Mouse (Mus musculus): ENCODE data around the gene Slc35a3. TPM values are rescaled to one million over a fixed set of nuclear protein-coding genes. Genes with fewer than 3 reads are reported as not detected.

Gene Slc35a3
- polyA plus RNA-seq, 1 experiment from 2014 or later = 8.8 TPM

DNA sequence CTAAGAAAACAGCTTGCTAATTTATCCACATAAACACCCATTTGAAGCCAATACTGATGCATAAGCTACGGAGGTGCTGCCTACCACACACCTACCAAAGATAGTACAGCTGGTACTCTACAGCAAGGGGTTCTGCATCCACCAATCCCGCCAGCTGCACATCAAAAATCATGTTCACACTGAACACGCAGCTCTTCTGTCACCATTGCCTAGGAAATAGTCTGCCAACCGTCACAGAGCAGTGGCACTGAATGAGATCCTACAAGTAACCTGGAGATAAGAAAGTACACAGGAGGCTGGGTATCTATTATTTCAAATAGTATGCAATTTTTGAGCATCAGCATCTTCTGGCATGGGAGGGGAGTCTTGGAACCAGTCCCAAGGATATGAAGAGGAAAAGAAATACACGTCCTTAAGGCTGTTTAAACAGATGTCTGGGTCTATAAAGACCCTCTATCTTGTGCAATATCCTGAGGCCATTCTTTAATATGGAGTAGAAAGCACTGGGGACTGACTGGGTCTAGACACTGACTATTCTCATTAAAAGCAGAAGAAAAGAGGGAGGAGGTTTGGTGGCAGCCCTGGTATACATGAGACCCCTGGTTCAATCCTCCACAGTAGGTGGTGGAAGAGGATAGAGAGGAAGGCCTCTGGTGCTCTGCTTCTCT is 59.2 kb downstream of the Slc35a3 start:
- WGBS = 68% methylated on average over 5 of the region's 5 CpGs
- Histone ChIP-seq H3K9ac (ENCODE audit: low read depth, low read length) (no peak overlapping the region), H3K27me3 (ENCODE audit: control insufficient read depth, insufficient read depth, low read depth, low read length) (no peaks in the 10 kb centered on the region), H3K27ac (ENCODE audit: low read length) (no peak overlapping the region), H3K4me1 (ENCODE audit: control insufficient read depth, insufficient read depth, low read length) (peaks cover 15% of the 10 kb centered on the region), H3K9me3 (replicated peaks; ENCODE audit: control insufficient read depth, low read length, poor library complexity, severe bottlenecking) (no peaks in the 10 kb centered on the region), H3K36me3 (ENCODE audit: control insufficient read depth, insufficient read depth, low read length) (no peaks in the 10 kb centered on the region), H3K4me2 (ENCODE audit: low read length) (no peak overlapping the region), H3K4me3 (ENCODE audit: low read depth, low read length) (no peak overlapping the region)
- ATAC-seq = no peak; the same call in 1 of the 2 replicates

DNA sequence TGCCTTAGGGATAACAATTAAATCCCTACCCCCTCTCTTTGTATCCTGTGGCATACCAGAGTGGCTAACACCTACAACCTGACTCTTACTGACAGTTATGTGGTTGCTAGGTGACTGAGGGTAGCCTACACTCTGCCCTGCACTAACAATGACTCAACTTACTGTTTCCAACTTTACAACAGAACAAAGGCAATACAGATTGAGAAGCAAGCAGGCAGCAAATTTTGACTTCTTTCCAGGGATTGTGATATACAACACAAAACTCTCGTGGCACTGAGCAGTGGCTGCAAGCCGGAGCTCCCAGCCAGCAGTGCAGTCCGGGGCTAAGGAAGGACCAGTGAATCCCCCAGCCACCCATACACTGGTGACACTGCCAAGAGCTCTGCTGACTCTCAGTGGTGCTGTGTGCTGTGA is 60.6 kb downstream of the Slc35a3 start:
- Histone ChIP-seq H3K4me2 (ENCODE audit: low read length) (no peak overlapping the region), H3K9me3 (replicated peaks; ENCODE audit: control insufficient read depth, low read length, poor library complexity, severe bottlenecking) (no peaks in the 10 kb centered on the region), H3K27ac (ENCODE audit: low read length) (no peak overlapping the region), H3K9ac (ENCODE audit: low read depth, low read length) (no peak overlapping the region), H3K36me3 (ENCODE audit: control insufficient read depth, insufficient read depth, low read length) (0 out of 2 replicates have a peak, but pooled peaks cover 3% of the 10 kb centered on the region), H3K4me3 (ENCODE audit: low read depth, low read length) (no peak overlapping the region), H3K4me1 (ENCODE audit: control insufficient read depth, insufficient read depth, low read length) (peaks cover 11% of the 10 kb centered on the region), H3K27me3 (ENCODE audit: control insufficient read depth, insufficient read depth, low read depth, low read length) (no peaks in the 10 kb centered on the region)
- 56% methylated on average over 3 of the region's 3 CpGs for WGBS
- 0 out of 2 replicates have a peak, but pooled peaks have one; percentile 56 for ATAC-seq

GRCm38 (mm10) chr3:116650698-116651097 is 61.9 kb downstream of the Slc35a3 start:
- Histone ChIP-seq H3K27me3 (ENCODE audit: control insufficient read depth, insufficient read depth, low read depth, low read length) (no peaks in the 10 kb centered on the region), H3K4me1 (ENCODE audit: control insufficient read depth, insufficient read depth, low read length) (peaks cover 9% of the 10 kb centered on the region), H3K9me3 (replicated peaks; ENCODE audit: control insufficient read depth, low read length, poor library complexity, severe bottlenecking) (no peaks in the 10 kb centered on the region), H3K4me2 (ENCODE audit: low read length) (no peak overlapping the region), H3K9ac (ENCODE audit: low read depth, low read length) (no peak overlapping the region), H3K27ac (ENCODE audit: low read length) (no peak overlapping the region), H3K36me3 (ENCODE audit: control insufficient read depth, insufficient read depth, low read length) (peaks cover 6% of the 10 kb centered on the region), H3K4me3 (ENCODE audit: low read depth, low read length) (no peak overlapping the region)
- no peak for ATAC-seq
- WGBS = 98% methylated on average over 9 of the region's 9 CpGs

DNA sequence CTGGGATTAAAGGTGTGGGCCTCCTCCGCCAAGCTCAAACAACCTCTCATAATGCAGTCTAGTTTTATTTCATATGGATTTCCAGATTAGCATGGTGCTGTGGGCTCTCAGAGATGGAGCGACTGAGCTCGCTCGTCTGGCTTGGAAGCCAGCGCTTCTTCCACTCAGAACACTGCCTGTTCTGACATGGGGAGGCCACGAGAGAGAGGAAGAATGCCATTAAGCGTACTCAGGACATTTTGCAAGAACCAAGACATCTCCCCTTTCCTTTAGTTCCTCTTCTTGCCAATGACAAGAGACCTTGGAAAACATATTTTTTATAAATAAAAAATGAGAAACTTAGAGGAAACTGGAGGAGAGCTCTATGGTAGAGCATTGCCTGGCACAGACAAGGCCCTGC is 63.8 kb downstream of the Slc35a3 start:
- no peak overlapping the region for H3K9ac ChIP-seq (ENCODE audit: low read depth, low read length)
- WGBS = 92% methylated on average over 7 of the region's 7 CpGs
- ATAC-seq = no peak
- peaks cover 10% of the 10 kb centered on the region for H3K36me3 ChIP-seq (ENCODE audit: control insufficient read depth, insufficient read depth, low read length)
- no peak overlapping the region for H3K4me2 ChIP-seq (ENCODE audit: low read length)
- H3K4me1 ChIP-seq (ENCODE audit: control insufficient read depth, insufficient read depth, low read length) = peaks cover 9% of the 10 kb centered on the region
- H3K9me3 ChIP-seq (replicated peaks; ENCODE audit: control insufficient read depth, low read length, poor library complexity, severe bottlenecking) = no peaks in the 10 kb centered on the region
- no peak overlapping the region for H3K4me3 ChIP-seq (ENCODE audit: low read depth, low read length)
- no peak overlapping the region for H3K27ac ChIP-seq (ENCODE audit: low read length)
- no peaks in the 10 kb centered on the region for H3K27me3 ChIP-seq (ENCODE audit: control insufficient read depth, insufficient read depth, low read depth, low read length)

- H3K27ac ChIP-seq (ENCODE audit: low read length) = no peak overlapping the region
- H3K4me2 ChIP-seq (ENCODE audit: low read length) = no peak overlapping the region
- H3K4me1 ChIP-seq (ENCODE audit: control insufficient read depth, insufficient read depth, low read length) = no peaks in the 10 kb centered on the region
- no peaks in the 10 kb centered on the region for H3K9me3 ChIP-seq (replicated peaks; ENCODE audit: control insufficient read depth, low read length, poor library complexity, severe bottlenecking)
- H3K27me3 ChIP-seq (ENCODE audit: control insufficient read depth, insufficient read depth, low read depth, low read length) = no peaks in the 10 kb centered on the region
- no peak for ATAC-seq
- H3K36me3 ChIP-seq (ENCODE audit: control insufficient read depth, insufficient read depth, low read length) = peaks cover 20% of the 10 kb centered on the region
- no peak overlapping the region for H3K4me3 ChIP-seq (ENCODE audit: low read depth, low read length)
- 87% methylated on average over 1 of the region's 1 CpGs for WGBS
- no peak overlapping the region for H3K9ac ChIP-seq (ENCODE audit: low read depth, low read length)
Measured at GRCm38 (mm10) chr3:116646387-116646786, 66.2 kb downstream of the Slc35a3 start.

- H3K27me3 ChIP-seq (ENCODE audit: control insufficient read depth, insufficient read depth, low read depth, low read length) = no peaks in the 10 kb centered on the region
- ATAC-seq = no peak
- H3K36me3 ChIP-seq (ENCODE audit: control insufficient read depth, insufficient read depth, low read length) = peaks cover 30% of the 10 kb centered on the region
- no peak overlapping the region for H3K27ac ChIP-seq (ENCODE audit: low read length)
- no peaks in the 10 kb centered on the region for H3K9me3 ChIP-seq (replicated peaks; ENCODE audit: control insufficient read depth, low read length, poor library complexity, severe bottlenecking)
- WGBS = 95% methylated on average over 2 of the region's 2 CpGs
- no peaks in the 10 kb centered on the region for H3K4me1 ChIP-seq (ENCODE audit: control insufficient read depth, insufficient read depth, low read length)
- H3K4me2 ChIP-seq (ENCODE audit: low read length) = no peak overlapping the region
- H3K4me3 ChIP-seq (ENCODE audit: low read depth, low read length) = no peak overlapping the region
- no peak overlapping the region for H3K9ac ChIP-seq (ENCODE audit: low read depth, low read length)
Measured at GRCm38 (mm10) chr3:116642373-116642772, 70.3 kb downstream of the Slc35a3 start.

DNA sequence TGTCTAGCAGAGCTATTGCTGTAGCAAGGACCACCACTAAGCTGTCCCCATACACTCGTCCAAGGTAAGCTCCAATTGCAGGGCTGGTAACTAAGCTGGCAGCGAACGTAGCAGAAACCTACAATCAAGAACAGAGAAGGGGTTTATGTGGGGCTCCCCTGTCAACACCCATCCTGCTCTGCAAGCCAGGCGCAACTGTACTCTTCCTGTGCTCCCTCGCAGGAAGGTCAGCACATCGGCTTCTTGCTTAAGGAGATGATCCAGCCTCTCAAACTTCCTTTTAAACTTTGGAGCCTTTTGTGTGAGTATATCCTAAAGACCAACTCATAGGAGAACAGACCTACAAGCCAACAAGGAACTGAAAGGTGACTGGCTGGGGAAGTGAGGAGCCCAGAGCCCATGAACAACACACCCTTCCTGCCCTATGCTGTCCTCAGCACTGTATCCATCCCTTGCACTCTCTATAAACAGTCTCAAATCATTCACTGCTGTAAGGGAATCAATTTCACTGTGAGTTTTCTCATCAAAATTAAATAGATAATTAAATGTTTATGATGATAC is 70.7 kb downstream of the Slc35a3 start:
- ATAC-seq = no peak
- peaks cover 30% of the 10 kb centered on the region for H3K36me3 ChIP-seq (ENCODE audit: control insufficient read depth, insufficient read depth, low read length)

GRCm38 (mm10) chr3:116640024-116640423 is 72.6 kb downstream of the Slc35a3 start:
- H3K27me3 ChIP-seq (ENCODE audit: control insufficient read depth, insufficient read depth, low read depth, low read length) = no peaks in the 10 kb centered on the region
- ATAC-seq = no peak
- no peaks in the 10 kb centered on the region for H3K9me3 ChIP-seq (replicated peaks; ENCODE audit: control insufficient read depth, low read length, poor library complexity, severe bottlenecking)
- H3K4me1 ChIP-seq (ENCODE audit: control insufficient read depth, insufficient read depth, low read length) = no peaks in the 10 kb centered on the region
- H3K36me3 ChIP-seq (ENCODE audit: control insufficient read depth, insufficient read depth, low read length) = peaks cover 33% of the 10 kb centered on the region
- no peak overlapping the region for H3K4me3 ChIP-seq (ENCODE audit: low read depth, low read length)
- H3K27ac ChIP-seq (ENCODE audit: low read length) = no peak overlapping the region
- H3K4me2 ChIP-seq (ENCODE audit: low read length) = no peak overlapping the region
- WGBS = 91% methylated on average over 1 of the region's 1 CpGs
- no peak overlapping the region for H3K9ac ChIP-seq (ENCODE audit: low read depth, low read length)

More for the DNA sequence above, 70.7 kb downstream of the Slc35a3 start:
- no peak overlapping the region for H3K4me2 ChIP-seq (ENCODE audit: low read length)
- no peak overlapping the region for H3K4me3 ChIP-seq (ENCODE audit: low read depth, low read length)
- H3K9ac ChIP-seq (ENCODE audit: low read depth, low read length) = no peak overlapping the region
- no peaks in the 10 kb centered on the region for H3K27me3 ChIP-seq (ENCODE audit: control insufficient read depth, insufficient read depth, low read depth, low read length)
- no peaks in the 10 kb centered on the region for H3K4me1 ChIP-seq (ENCODE audit: control insufficient read depth, insufficient read depth, low read length)
- H3K9me3 ChIP-seq (replicated peaks; ENCODE audit: control insufficient read depth, low read length, poor library complexity, severe bottlenecking) = no peaks in the 10 kb centered on the region
- H3K27ac ChIP-seq (ENCODE audit: low read length) = no peak overlapping the region
- 98% methylated on average over 6 of the region's 6 CpGs for whole genome bisulfite sequencing

GRCm38 (mm10) chr3:116638572-116638971 is 74.1 kb downstream of the Slc35a3 start:
- no peak overlapping the region for H3K27ac ChIP-seq (ENCODE audit: low read length)
- H3K36me3 ChIP-seq (ENCODE audit: control insufficient read depth, insufficient read depth, low read length) = peaks cover 31% of the 10 kb centered on the region
- 91% methylated on average over 7 of the region's 7 CpGs for whole genome bisulfite sequencing
- H3K4me3 ChIP-seq (ENCODE audit: low read depth, low read length) = no peak overlapping the region
- no peaks in the 10 kb centered on the region for H3K27me3 ChIP-seq (ENCODE audit: control insufficient read depth, insufficient read depth, low read depth, low read length)
- H3K9me3 ChIP-seq (replicated peaks; ENCODE audit: control insufficient read depth, low read length, poor library complexity, severe bottlenecking) = no peaks in the 10 kb centered on the region
- ATAC-seq = no peak
- H3K4me1 ChIP-seq (ENCODE audit: control insufficient read depth, insufficient read depth, low read length) = no peaks in the 10 kb centered on the region
- H3K9ac ChIP-seq (ENCODE audit: low read depth, low read length) = no peak overlapping the region
- no peak overlapping the region for H3K4me2 ChIP-seq (ENCODE audit: low read length)
